Mouse (Mus musculus): ENCODE data around the gene Sox13.
"Not testable (repeated sequence)": the region's sequence is repeated elsewhere in the genome, so short reads cannot be mapped to it uniquely, and the experiment has no call there.

Gene Sox13

DNA sequence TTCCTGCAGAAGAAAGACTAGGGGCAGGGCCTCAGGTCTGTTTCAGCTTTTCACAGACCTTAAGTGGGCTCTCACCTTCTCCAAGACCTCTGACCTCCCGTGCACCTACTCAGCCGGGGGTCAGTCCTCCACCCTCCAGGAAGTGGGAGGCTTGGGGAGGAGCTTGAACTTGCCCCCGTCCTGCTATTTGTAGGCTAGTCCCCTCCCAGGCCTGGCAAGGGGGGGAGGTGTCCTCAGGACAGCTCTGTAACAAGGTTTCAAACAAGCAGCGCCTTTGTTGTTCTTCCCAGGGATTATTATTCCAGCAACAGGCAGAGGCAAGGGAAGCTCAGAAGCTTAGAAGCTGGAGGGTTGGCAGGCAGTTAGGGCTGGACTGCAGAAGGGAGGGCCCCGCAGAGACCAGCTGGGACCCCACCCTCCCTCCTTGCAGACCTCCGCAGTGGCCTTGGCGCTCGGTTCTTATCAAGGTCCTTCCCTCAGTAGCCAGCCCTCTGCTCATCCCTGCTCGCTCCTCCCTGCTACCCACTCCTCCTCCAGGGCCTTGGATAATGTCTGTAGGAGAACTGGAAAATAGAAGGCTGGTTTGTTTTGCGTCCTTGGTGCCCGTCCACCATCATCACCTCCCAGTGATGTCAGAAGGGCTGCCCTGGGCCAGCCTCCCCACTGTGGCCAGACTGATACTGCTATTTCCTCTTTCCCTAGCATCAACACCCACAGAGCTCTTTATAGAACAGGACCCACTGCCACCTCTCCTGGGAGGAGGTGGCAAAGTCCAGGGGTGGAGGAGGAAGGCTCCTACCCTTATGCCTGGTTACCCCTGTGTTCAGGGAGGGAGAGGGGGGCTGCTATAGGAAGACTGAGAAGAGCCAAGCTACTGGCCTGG lies 56.3 kb downstream of the Sox13 start:
- DNase-seq (ENCODE audit: low read depth, low spot score) = no peak

DNA sequence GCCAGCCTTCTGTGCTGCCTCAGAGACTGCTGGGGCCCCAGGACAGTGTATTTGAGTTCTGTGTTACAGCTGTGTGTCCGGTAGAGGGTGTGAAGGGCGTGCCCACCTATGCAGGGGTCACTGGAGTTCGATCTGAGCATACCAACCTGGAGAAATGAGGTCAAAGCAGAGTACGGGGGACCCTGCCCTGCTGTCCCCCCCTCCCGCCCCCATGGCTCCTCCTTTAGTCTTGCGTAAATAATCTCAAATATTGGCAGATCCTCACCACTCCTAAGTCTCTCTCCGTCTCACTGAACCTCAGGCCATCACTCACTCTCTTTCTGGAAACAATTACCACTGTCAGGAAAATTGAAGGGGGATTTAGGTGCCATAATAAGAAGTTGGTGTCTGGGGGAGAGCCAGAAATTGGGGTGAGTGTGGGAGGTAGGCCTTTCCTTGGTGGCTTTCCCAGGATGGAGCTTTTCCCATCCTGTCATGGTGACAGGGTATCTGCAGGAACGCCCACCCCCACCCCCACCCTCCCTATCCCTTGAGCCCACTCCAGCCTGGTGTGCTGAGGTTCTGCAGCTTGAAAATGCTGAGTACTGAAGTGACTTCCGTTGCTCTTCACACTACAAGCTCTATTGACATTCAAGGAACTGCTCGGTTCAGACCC lies 57.1 kb downstream of the Sox13 start:
- DNase-seq (ENCODE audit: low read depth, low spot score) = no peak

DNA sequence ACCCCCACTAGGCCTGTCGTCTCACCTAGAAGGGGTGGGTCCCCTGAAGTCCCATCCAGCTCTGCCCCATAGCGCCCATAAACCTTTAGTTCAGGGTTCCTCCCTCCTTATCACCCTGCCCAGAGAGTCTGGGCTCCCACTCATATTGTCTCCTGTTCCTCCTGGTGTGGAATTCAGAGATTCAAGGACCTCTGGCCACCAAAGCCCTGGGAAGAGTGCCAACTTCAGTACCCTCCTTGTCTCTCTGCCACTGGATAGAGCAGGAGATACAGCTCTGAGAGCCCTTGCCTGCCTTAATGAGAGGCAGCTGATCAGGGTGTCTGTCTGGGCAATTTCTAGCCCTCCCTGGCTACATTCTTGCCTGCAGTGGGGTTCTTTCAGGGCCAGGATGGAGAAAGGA lies 59.3 kb downstream of the Sox13 start:
- DNase-seq (ENCODE audit: low read depth, low spot score) = no peak

DNA sequence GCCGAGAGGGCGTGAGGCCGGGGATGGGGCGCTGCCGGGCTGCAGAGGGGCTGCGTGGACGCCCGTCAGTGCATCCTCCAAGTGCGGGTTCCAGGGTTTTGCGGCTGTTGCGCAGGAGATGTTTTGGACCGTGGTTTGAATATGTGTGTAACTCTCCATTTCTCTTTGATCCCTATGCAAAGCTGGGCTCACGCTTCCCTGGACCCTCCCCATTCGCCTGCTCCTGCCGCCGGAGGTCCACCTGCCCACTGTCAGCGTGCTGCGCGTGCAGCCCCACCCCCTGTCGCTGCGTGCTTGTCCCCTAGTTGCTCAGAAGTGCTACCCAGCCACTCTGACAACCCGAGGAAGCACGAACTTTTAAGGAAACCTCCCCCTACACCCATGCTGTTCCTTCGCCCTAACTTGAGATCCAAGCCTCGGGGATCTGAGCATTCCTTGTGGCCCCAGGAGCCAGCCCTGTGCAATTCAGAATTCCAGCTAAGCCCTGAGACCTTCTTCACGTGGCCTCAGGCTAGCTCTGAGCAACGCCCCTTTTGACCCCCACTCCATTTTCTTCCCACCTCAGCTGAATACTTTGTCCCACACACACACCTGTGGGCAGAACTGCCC lies 60.1 kb downstream of the Sox13 start:
- no peak for DNase-seq (ENCODE audit: low read depth, low spot score)

DNA sequence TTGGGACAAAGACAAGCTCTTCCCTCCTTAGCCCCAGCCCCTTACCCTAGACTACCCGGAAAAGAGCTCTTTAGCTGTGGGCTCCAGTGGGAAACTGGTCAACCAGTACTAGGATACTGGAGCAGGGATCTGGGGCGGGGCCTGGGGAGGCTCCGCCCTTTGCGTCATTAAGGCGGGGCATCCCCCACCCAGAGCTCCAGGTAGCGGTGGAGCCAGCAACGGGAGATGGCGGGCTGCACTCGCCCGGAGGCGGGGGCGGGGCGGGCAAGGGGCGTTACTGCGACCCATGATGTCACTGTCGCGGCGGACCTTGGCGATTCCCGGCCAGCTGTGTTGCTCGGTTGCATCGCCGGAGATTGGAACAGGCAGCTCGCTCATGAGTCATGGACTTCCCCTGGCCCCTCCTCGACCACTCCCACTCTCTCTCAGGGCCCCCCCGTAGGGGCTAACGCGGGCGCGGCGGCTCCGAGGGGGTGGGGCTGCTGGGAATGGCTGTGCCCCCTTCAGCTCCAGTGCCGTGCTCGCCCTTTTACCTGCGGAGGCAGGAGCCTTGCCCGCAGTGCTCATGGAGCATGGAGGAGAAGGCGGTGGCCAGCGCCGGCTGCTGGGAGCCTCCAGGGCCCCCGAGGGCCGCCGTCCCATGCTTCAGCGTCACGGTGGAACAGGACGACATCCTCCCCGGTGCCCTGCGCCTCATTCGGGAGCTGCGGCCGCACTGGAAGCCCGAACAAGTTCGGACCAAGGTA lies 60.7 kb downstream of the Sox13 start, which contains the start of gene Etnk2:
Gene Etnk2 (plus strand): TSS at position 297 of the 746 bp plus-strand sequence.
- peak; percentile 57 for DNase-seq (ENCODE audit: low read depth, low spot score)

DNA sequence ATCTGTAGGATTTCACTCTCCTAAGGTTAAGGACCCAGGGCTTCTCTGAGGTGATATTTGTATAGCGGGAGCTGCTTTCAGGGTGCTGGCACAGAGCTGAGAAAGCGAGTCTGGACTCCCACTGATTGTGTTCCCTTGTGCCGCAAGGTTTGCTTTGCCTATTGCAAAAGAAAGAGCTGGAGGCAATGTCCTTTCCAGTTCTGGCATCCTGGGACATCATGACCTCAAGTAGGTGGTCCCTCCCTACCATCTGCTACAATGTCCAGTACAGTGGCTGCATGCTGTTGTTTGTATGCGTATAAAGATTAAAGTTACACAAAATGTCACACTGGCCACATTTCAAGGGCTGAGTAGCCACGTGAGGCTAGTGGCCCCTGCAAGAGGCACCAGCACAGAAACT lies 62.1 kb downstream of the Sox13 start:
- DNase-seq (ENCODE audit: low read depth, low spot score) = no peak

DNA sequence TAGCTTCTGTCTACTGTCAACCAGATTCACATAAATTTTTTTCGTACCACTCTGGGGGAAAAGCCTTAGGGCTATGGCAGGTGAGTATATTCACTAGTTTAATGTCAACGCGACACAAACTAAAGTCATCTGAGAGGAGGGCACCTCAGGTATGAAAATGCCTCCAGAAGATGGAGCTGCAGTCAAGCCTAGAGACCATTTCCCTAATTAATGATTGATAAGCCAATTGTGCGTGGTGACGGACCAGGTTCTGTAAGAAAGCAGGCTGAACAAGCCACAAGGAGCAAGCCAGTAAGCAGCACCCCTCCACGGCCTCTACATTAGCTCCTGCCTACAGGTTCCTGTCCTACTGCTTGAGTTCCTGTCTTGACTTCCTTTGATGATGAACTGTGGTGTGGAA lies 63.2 kb downstream of the Sox13 start:
- no peak for DNase-seq (ENCODE audit: low read depth, low spot score)

DNA sequence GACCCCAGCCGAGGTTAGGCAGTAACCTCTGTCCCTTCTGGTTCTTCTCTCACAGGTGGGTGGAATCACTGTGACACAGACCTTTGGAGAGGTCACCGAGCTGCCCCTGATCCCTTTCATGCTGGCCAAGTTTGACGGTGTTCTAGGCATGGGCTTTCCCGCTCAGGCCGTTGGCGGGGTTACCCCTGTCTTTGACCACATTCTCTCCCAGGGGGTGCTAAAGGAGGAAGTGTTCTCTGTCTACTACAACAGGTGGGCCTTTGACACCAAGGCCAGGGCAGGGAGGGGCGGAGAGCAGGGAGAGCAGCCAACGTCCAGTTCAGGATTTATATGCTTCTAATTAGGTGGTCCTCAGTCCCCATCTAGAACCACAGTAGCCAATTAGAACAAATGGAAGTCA lies 67.8 kb downstream of the Sox13 start:
- no peak for DNase-seq (ENCODE audit: low read depth, low spot score)

DNA sequence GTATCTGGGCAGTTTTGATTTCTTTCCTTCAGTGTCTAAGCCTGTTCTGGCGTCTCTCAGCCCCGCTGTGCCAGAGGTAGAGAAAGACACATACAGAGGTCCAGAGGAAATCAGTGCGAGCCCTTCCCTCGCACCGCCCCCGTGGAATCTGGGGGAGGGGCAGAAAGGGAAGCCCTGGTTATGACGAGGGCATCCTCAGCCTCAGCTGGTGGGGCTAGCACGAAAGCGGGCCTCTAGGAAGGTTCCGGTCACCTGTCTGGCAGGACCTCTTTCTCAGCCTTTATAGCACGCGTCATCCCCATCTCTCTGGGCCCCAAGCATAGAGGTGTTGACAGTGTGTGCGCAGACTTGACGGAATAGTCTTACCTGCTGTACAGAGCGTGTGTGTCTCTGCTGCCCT lies 68.3 kb downstream of the Sox13 start:
- no peak for DNase-seq (ENCODE audit: low read depth, low spot score)

DNA sequence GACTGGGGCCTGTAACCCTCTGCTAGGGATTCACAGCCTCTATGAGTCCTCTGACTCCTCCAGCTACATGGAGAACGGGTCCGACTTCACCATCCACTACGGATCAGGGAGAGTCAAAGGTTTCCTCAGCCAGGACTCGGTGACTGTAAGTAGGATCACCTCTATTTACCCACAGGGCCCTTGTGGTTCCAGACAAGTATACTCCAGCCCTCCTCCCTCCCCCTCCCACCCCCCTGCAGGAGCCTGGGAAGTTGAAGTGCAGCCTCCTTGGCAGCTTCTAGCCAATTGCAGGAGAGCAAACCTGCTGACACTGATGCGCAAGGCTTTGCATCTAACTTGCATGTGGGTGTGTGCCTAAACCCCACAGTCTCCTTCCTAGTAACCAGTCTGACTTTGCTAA lies 68.7 kb downstream of the Sox13 start:
- DNase-seq (ENCODE audit: low read depth, low spot score) = no peak

DNA sequence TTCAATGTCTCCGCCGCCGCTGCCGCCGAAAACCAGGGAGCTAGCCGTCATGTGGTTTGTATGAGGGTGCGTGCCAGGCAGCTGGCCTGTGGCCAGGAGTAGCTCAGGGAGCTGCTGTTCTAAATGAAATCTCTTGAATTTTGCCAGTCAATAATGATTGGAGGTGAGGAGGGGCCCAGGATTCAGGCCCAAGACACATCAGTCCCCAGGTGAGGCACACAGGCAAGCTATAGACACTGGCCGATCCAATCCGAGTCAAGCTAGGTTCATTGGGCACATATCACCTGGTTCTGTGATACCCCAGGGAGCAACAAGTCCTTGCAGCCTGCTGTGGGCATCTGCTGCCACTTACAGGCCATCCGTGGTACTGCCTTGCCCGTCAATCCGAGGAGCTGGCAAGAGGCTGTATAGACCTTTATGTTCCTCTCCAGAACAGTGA lies 70.8 kb downstream of the Sox13 start:
- peak; percentile 44 for DNase-seq (ENCODE audit: low read depth, low spot score)

DNA sequence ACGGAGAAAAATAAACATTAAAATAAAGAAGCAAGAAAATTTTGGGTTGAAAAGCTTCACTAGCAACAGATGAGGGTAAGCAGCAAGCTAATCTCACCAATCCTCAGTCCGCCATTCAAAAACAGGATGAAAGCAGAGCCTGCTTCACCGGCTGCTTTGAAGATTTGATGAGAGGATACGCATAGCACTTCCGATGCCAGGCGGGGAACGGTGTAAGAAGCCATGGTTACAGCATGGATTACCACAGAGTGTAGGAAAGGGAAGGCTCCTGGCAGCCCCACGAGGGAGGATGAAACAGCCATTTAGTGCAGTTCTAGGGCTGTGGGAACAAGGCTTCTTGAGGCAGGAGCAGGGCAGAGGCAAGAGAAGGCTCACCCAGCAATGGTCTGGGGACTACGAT lies 72.4 kb downstream of the Sox13 start:
- DNase-seq (ENCODE audit: low read depth, low spot score) = no peak

DNA sequence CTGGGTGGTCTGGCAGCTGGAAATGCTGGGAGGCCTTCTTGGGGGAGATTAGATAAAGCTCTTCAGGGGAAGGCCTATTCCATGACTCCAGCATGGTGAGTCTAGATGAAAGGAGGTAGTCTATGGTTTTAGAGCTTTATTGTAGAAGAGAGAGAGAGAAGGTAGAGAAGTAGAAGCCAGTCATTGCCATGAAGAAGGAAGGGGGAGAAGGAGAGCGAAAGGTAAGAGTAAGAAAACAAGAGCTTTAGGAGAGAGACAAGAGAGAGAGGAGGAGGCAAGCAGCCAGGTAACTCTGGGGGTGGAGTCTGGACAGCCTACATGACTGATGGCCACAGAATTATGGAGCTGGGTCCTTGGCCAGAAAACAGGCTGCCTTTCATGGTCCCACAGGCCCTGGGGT lies 74.0 kb downstream of the Sox13 start, which contains the start of gene Ren1:
Gene Ren1 (plus strand): TSS at position 301 of the 400 bp plus-strand sequence.
- DNase-seq (ENCODE audit: low read depth, low spot score) = no peak

DNA sequence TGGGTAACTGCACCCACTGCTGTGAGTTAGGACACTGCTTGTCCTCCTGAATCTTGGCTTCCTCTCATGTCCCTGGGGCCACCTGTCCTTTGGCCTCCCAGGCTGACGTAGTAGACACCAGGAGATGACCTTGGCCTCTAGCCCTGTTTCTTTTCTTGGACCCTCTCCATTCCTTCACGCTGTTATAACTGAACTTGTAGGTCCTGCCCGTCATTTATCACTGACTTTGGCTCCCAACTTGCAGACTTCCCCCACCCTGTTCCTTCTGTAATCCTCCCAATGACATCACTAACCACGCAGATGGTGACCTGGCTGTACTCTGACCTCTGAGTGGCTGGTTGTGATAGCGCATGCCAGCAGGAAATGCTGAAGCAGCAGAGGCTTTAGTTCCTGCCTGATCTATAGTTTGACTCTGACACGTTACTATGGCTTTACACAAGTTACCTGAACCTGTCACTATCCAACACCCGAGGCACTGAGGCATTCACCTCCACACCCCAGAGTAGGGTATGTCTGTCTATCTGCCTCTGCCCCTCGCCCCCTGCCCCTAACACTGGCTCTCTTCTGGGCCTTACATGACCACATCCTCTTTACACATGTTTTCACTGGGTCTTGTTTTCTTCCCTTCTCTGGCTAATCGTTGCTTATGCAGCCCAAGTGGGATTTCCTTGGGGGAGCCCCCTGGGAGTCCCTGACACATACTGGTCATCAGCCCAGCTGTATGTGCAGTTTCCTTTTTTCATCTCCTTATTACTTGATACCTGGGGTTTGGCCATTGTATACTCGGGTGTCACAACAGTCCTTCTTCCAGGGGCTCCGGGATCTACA lies 76.3 kb downstream of the Sox13 start:
- no peak for DNase-seq (ENCODE audit: low read depth, low spot score)

DNA sequence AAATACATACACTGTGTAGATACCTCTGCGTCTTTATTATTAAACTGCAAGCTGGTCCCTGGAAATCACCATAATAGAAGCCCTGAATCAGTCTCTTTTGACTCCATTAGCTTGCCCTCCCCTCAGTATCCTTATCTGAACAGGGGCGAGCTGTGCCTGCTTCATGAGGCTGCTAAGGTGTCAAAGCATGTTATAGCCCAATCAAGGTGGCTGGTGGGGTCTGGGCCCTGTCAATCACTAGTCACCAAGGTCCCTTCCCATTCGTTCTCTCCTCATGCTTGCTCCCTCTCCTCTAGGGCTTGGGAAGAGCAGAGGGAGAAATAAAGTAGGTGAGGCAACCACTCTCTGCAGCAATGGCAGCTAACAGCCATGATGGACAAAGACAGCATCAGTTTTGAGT lies 77.0 kb downstream of the Sox13 start:
- no peak for DNase-seq (ENCODE audit: low read depth, low spot score)

DNA sequence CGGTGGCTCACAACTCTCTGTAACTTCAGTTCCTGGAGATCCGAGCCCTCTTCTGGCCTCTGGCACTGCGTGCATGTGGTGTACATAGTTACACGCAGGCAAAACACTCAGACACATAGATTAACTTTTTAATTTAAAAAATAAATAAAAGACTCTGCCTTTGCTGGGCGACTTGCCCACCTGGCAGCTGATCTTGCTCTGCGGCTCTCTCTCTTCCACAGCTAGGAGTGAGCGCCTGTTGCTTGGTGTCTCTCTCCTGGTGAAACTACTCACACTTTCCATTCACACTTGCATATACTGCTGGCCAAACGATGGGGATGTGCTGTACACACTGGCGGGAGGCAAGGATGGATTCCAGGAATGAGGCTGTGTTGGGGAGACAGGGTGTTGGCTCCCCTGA lies 77.6 kb downstream of the Sox13 start:
- DNase-seq (ENCODE audit: low read depth, low spot score) = no peak

DNA sequence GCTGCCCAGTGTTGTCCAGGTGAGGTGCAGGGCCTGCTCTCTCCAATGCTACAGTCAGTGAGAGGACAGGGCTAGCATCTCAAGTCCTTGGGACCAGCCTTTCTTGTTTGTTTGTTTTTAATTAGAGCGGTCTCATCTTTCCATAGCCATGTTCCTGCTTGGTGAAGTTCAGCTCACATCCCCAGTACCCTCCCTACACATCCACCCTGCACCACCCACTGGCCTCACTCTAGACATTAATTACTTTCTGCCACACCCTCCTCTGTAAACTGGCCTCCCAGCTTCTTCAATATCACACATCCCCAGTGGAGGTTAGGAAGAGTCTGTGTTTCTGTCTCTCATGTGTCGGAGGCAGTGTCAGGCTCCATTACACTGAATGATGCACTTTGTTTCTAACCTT lies 79.8 kb downstream of the Sox13 start:
- no peak for DNase-seq (ENCODE audit: low read depth, low spot score)

DNA sequence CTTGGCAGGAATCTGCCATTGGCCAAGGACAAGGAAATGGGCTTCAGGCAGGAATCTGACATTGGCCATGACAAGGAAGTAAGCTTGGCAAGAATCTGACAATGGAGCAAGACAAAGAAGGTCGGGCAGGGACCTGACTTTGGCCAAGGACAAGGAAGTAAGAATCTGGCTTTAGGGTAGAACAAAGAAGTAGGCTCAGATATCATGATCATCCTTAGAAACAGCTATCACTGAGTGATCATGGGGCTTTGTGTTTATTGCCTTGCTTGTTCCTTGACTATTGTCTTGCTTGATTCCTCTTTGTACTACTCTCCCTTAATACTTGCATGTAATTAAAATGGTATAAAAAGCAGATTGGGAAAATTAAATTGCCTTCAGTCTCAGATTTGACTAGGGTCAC lies 83.8 kb downstream of the Sox13 start:
- not testable (repeated sequence) for DNase-seq (ENCODE audit: low read depth, low spot score)

DNA sequence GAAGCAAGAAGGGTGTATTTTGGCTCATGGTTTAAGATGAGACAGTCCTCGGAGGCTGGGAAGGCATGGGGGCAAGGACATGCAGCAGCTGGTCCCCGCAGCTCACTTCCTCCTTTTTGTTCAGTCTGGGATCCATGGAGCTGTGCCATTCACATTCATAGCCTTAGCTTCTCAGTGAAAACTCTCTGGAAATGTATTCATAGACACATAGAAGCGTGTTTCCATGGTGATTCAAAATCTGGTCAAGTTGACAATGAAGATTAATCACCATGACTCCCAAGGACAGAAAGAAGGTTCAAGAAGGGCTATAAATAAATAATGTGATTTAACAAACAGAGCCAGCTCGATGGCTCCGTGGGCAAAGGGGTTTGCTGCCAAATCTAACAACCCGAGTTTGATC lies 90.2 kb downstream of the Sox13 start:
- no peak for DNase-seq (ENCODE audit: low read depth, low spot score)

DNA sequence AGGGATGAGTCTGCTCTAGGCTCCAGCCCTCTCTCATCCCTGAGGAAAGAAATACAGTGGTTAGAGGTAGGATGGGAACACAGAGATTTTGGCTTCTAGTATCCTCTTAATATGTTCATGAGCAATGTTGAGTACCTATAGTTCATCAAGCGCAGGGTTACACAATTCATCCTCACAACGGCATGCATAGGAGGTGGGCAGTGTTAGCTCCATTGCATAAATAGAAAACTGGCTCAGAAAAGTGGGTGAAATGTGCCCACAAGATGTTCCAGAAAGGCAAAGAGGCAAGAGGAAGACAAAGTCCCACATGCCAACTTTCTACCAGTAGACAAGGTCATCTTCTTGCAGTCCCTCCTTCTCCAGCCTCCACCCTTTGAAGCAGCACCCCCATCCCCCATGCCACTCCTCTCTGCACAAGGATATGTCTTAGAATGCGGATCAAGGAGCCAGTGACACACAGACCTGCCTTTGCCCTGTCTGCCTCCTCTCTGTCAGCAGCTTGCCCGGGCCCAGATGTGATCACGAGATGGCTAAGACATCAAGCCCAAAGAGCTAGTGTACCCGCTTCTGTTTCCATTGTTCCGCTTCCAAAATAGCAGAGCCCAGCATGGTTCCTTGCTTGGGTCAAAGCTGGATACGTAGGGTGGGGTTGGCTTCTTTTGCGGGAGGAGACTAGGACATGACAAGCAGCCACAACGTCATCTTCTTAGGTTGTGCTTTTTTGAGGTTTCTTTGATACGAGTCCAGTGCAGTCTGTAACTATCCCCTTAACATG lies 91.3 kb downstream of the Sox13 start:
- DNase-seq (ENCODE audit: low read depth, low spot score) = no peak
